Mouse (Mus musculus) stomach, postnatal 0 days (tissue): Measurements from ENCODE around the gene Immp2l. TPM values are rescaled to one million over a fixed set of nuclear protein-coding genes. Genes with fewer than 3 reads are reported as not detected.

ENCODE experiments used
- ATAC-seq: fragments of 200-750 bp; cut with Nextera tagmentation; 2 replicates; pipeline ENCODE4 v1.8.0; 2017; ENCODE audit not compliant: low FRiP score, low TSS enrichment
- DNase-seq: peaks from one replicate; pipeline ENCODE4 v3.0.0-alpha.2; 2016; ENCODE audit warnings: low spot score
- H3K27ac ChIP-seq: fragments of 300-500 bp; sonication (generic); replicated peaks from 2 replicates; pipeline ENCODE4 v1.5.1; 2014; ENCODE audit warnings: mild to moderate bottlenecking, control low read depth
- H3K27me3 ChIP-seq: fragments of 300-500 bp; sonication (generic); 2 replicates; pipeline ENCODE4 v1.6.1; 2014; ENCODE audit warnings: low read length; ENCODE audit not compliant: control insufficient read depth, insufficient read depth
- H3K36me3 ChIP-seq: fragments of 300-500 bp; sonication (generic); 2 replicates; pipeline ENCODE4 v1.6.1; 2014; ENCODE audit warnings: low read length, mixed read lengths; ENCODE audit not compliant: control insufficient read depth, insufficient read depth
- H3K4me1 ChIP-seq: fragments of 300-500 bp; sonication (generic); replicated peaks from 2 replicates; pipeline ENCODE4 v1.6.1; 2014; ENCODE audit warnings: antibody characterized with exemption; ENCODE audit not compliant: control insufficient read depth, insufficient read depth
- H3K4me2 ChIP-seq: fragments of 300-500 bp; sonication (generic); replicated peaks from 2 replicates; pipeline ENCODE4 v1.6.1; 2014; ENCODE audit warnings: low read depth, mild to moderate bottlenecking, control low read depth, moderate library complexity
- H3K4me3 ChIP-seq: fragments of 300-500 bp; sonication (generic); 2 replicates; pipeline ENCODE4 v1.5.1; 2014; ENCODE audit warnings: low read depth, low read length, control low read depth
- H3K9ac ChIP-seq: fragments of 300-500 bp; sonication (generic); 2 replicates; pipeline ENCODE4 v1.6.1; 2014; ENCODE audit warnings: mild to moderate bottlenecking, low read length, control low read depth, mixed read lengths
- H3K9me3 ChIP-seq: fragments of 300-500 bp; sonication (generic); 2 replicates; pipeline ENCODE4 v1.6.1; 2016; ENCODE audit warnings: low read length; ENCODE audit not compliant: control insufficient read depth
- CTCF ChIP-seq: IDR thresholded peaks from 2 replicates; pipeline ENCODE4 v1.5.1; 2016; ENCODE audit warnings: antibody characterized with exemption, low read depth, mild to moderate bottlenecking, moderate library complexity
- EP300 ChIP-seq: optimal IDR thresholded peaks from 2 replicates; pipeline ENCODE3; 2016; ENCODE audit warnings: antibody characterized with exemption
- WGBS: fragments of 180-500 bp; shearing (Covaris S2); extraction: QIAGEN DNeasy Blood & Tissue Kit; methylation state at CpG from one replicate; pipeline ENCODE4 v1.1.7; 2014; 5-methylcytosine and 5-hydroxymethylcytosine counted together
- polyA plus RNA-seq: library from polyadenylated mRNA; unstranded; fragments of >200 nt; fragmentation: Nextera tagmentation; extraction: Ambion mirVana; gene quantifications from 2 replicates; pipeline ENCODE4 v1.2.1, GENCODE M21; 2015

Gene Immp2l
- polyA plus RNA-seq, 1 experiment from 2014 or later, result 15.0 TPM

GRCm38 (mm10) chr12:41689809-41690208 lies 665.9 kb downstream of the Immp2l start:
- Histone ChIP-seq H3K4me3 (no peak overlapping the region), H3K27me3 (no peaks in the 10 kb centered on the region), H3K27ac (no peak overlapping the region), H3K9me3 (no peaks in the 10 kb centered on the region), H3K9ac (no peak overlapping the region), H3K4me2 (no peak overlapping the region), H3K36me3 (no peaks in the 10 kb centered on the region), H3K4me1 (no peaks in the 10 kb centered on the region)
- WGBS, result 90% methylated on average over 3 of the region's 3 CpGs
- TF ChIP-seq EP300 (no peak), CTCF (no peak)
- DNase-seq (no peak), ATAC-seq (no peak)

GRCm38 (mm10) chr12:41710608-41711007 lies 686.7 kb downstream of the Immp2l start:
- no peaks in the 10 kb centered on the region for H3K27me3 ChIP-seq
- H3K4me2 ChIP-seq, result no peak overlapping the region
- H3K36me3 ChIP-seq, result no peaks in the 10 kb centered on the region
- TF ChIP-seq CTCF (no peak), EP300 (no peak)
- no peak overlapping the region for H3K9ac ChIP-seq
- no peak overlapping the region for H3K27ac ChIP-seq
- H3K4me1 ChIP-seq, result no peaks in the 10 kb centered on the region
- ATAC-seq (no peak), DNase-seq (no peak)
- no peak overlapping the region for H3K4me3 ChIP-seq
- no peaks in the 10 kb centered on the region for H3K9me3 ChIP-seq
- WGBS, result 83% methylated on average over 2 of the region's 2 CpGs

DNA sequence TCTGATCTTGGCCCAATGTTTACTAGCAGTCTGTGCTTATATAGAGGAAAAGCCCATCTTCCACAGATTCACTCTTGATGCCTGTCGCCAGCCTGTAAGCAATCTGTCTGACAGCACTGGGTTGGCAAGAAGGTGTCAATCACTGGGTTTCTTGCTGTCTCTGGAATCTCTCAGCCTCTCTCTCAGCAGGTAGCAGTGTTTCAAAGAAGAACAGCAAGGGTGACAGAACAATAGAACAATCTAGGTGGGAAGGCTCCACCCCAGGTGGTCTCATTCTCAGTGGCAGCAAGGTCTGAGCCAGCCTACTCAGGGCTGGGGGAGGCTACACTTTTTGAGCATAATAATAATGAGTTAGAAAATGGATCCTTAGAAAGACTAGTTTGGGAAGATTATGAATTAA lies 693.1 kb downstream of the Immp2l start:
- Histone ChIP-seq H3K4me1 (no peaks in the 10 kb centered on the region), H3K9ac (no peak overlapping the region), H3K27me3 (no peaks in the 10 kb centered on the region), H3K9me3 (no peaks in the 10 kb centered on the region), H3K4me3 (no peak overlapping the region), H3K36me3 (no peaks in the 10 kb centered on the region), H3K27ac (no peak overlapping the region), H3K4me2 (no peak overlapping the region)
- WGBS, result 67% methylated on average over 1 of the region's 1 CpGs
- DNase-seq, result no peak
- no peak for ATAC-seq
- no peak for TF ChIP-seq EP300
- no peak for TF ChIP-seq CTCF

GRCm38 (mm10) chr12:41724585-41724984 lies 700.7 kb downstream of the Immp2l start:
- Histone ChIP-seq H3K27ac (no peak overlapping the region), H3K9ac (no peak overlapping the region), H3K27me3 (no peaks in the 10 kb centered on the region), H3K4me1 (no peaks in the 10 kb centered on the region), H3K36me3 (no peaks in the 10 kb centered on the region), H3K9me3 (no peaks in the 10 kb centered on the region), H3K4me2 (no peak overlapping the region), H3K4me3 (no peak overlapping the region)
- ATAC-seq (no peak), DNase-seq (no peak)
- TF ChIP-seq CTCF, result no peak
- no peak for TF ChIP-seq EP300
- 72% methylated on average over 2 of the region's 2 CpGs for WGBS

DNA sequence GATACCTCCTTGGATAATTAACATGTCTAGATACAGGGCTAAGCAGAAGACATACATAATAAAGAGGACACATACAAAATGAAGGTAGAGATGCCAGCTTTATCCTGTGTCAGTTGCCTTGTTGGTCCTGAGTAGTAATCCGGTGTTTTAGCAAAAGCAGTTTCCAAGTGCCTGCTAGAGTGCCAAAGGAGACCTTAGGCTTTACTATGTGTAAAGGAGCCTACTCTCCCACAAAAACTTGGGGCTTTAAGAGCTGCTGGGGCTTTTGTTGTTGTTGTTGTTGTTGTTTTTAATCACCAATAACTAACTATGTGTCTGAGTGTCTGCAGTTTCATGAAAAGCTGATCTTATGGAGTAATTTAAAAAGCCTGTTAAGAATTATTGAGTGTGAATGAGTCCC lies 702.8 kb downstream of the Immp2l start:
- no peak overlapping the region for H3K9ac ChIP-seq

DNA sequence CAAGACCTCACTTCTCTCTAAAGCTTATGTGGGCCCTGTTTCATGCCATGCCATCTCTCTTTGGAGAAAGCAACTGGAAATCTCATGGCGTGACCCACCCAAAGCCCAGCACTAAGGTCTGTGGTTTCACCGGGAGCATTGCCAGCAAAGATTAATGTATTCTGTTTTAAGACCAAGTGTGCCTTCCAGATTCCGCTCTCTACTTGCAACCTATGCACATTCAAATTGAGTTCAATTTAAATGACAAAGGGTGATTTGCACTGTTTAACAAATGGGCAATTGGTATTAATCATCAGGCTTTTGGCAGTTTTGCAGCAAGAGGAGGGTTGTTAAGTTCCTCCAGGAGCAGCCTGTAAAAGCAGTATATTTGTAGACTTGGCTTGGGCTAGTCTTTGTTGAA lies 703.3 kb downstream of the Immp2l start:
- TF ChIP-seq CTCF, result no peak
- no peak for TF ChIP-seq EP300
- DNase-seq (no peak), ATAC-seq (no peak)
- H3K4me2 ChIP-seq, result no peak overlapping the region
- H3K9ac ChIP-seq, result no peak overlapping the region
- no peaks in the 10 kb centered on the region for H3K9me3 ChIP-seq
- 46% methylated on average over 3 of the region's 3 CpGs for WGBS
- no peaks in the 10 kb centered on the region for H3K27me3 ChIP-seq
- H3K36me3 ChIP-seq, result no peaks in the 10 kb centered on the region
- H3K4me1 ChIP-seq, result no peaks in the 10 kb centered on the region
- no peak overlapping the region for H3K27ac ChIP-seq
- H3K4me3 ChIP-seq, result no peak overlapping the region

More for the DNA sequence above, 702.8 kb downstream of the Immp2l start:
- H3K36me3 ChIP-seq, result no peaks in the 10 kb centered on the region
- WGBS, result 74% methylated on average over 1 of the region's 1 CpGs
- H3K4me1 ChIP-seq, result no peaks in the 10 kb centered on the region
- H3K4me3 ChIP-seq, result no peak overlapping the region
- no peaks in the 10 kb centered on the region for H3K27me3 ChIP-seq
- ATAC-seq, result no peak
- no peak overlapping the region for H3K4me2 ChIP-seq
- no peak overlapping the region for H3K27ac ChIP-seq
- DNase-seq, result no peak
- no peak for TF ChIP-seq CTCF
- no peak for TF ChIP-seq EP300
- no peaks in the 10 kb centered on the region for H3K9me3 ChIP-seq
